18 mouse cellular contexts compared by ENCODE assay signal in the genomic region with DNA sequence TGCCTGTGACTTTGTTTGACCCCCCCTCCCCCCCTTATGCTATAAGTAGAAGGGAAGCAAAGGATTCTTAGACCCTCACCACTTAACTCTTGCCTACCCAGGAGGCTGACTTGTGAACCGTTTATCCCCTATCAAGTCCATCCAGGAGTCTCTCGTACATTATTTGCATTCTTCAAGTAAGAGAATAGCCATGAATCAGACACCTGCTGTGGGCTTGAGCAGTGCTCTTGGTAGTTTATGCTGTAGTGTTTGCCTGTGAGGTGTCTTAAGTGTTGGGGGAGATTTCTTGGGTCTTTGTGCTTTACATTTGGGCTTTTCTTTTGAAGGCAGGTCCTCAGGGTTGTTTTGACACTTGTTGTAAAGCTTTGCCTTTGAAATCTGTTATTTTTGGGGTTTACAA.
DNase-seq lines count a peak whose midpoint lies in the region; ATAC-seq and TF ChIP-seq lines count a peak whose summit lies in the region.
"Had no signal": no experiment of that assay in that cellular context is flagged by ENCODE, and none has a peak within 500 bp of the region (broad histone marks: within the 10 kb centered on the region; RNA-seq: fewer than 3 reads in every experiment).

No protein-coding gene starts in this region.

- peak overlapping the region; percentile 67 for H3K4me2 ChIP-seq in liver, embryonic 15.5 days
- H3K4me2 ChIP-seq: embryonic facial prominence, embryonic 12.5 days; heart, embryonic 13.5 days; hindbrain, embryonic 15.5 days had no signal

- DNase-seq in ES-CJ7 (ENCODE audit: low read depth, low spot score), result peak; percentile 78
- DNase-seq in ES-E14 (ENCODE audit: low read depth, low spot score), result peak; percentile 46
- DNase-seq in ZHBTc4 (ENCODE audit: low read depth, low spot score), result peak; percentile 75
- no peak for DNase-seq in layer of hippocampus, adult 2 months (ENCODE audit: low spot score in 2 of 2)
- DNase-seq in gastrocnemius, postnatal 25 days, result no peak
- DNase-seq in kidney, postnatal 4 days, result no peak
- DNase-seq: adrenal gland, postnatal 10 days; cerebellum, adult 11 months; cerebellum, adult 8-10 months; cerebellum, postnatal 14 days; gastrocnemius, postnatal 10 days; heart, adult 2 months; heart, postnatal 36 days had no signal

- H3K27ac ChIP-seq in ES-E14 (ENCODE audit: insufficient read depth, low read depth, low read length, poor library complexity, severe bottlenecking), result no peak overlapping the region
- H3K27ac ChIP-seq in liver, embryonic 15.5 days (replicated peaks), result peak overlapping the region; percentile 86
- no peak overlapping the region for H3K27ac ChIP-seq in layer of hippocampus, adult 2 months
- H3K27ac ChIP-seq: embryonic facial prominence, embryonic 12.5 days; heart, adult 2 months; heart, embryonic 13.5 days; hindbrain, embryonic 15.5 days had no signal

- H3K9ac ChIP-seq in ES-E14 (ENCODE audit: insufficient read depth, low read depth, low read length, poor library complexity, severe bottlenecking), result no peak overlapping the region
- peak overlapping the region; percentile 41; the same call in 1 of the 2 replicates for H3K9ac ChIP-seq in liver, embryonic 15.5 days
- H3K9ac ChIP-seq: embryonic facial prominence, embryonic 12.5 days; heart, embryonic 13.5 days; hindbrain, embryonic 15.5 days had no signal

- no peak overlapping the region for H3K4me3 ChIP-seq in ES-E14 (ENCODE audit: insufficient read depth in 1 of 2, low read depth in 1 of 2, low read length in 2 of 2, poor library complexity in 1 of 2, severe bottlenecking in 1 of 2)
- peak overlapping the region; percentile 56 for H3K4me3 ChIP-seq in liver, embryonic 15.5 days (replicated peaks)
- no peak overlapping the region for H3K4me3 ChIP-seq in layer of hippocampus, adult 2 months
- H3K4me3 ChIP-seq: embryonic facial prominence, embryonic 12.5 days; heart, adult 2 months; heart, embryonic 13.5 days; hindbrain, embryonic 15.5 days had no signal

- 0 out of 2 replicates have a peak, but pooled peaks cover 3% of the 10 kb centered on the region for H3K36me3 ChIP-seq in ES-E14 (ENCODE audit: control insufficient read depth, insufficient read depth, low read length, poor library complexity, severe bottlenecking)
- 0 out of 2 replicates have a peak, but pooled peaks cover 5% of the 10 kb centered on the region for H3K36me3 ChIP-seq in liver, embryonic 15.5 days (replicated peaks)
- H3K36me3 ChIP-seq: embryonic facial prominence, embryonic 12.5 days; hindbrain, embryonic 15.5 days had no signal

- ATAC-seq in liver, embryonic 15.5 days (ENCODE audit: insufficient read depth), result no peak
- ATAC-seq: forebrain, embryonic 14.5 days had no signal

- WGBS in liver, embryonic 15.5 days (ENCODE audit: insufficient replicate concordance), result 45% methylated on average over 2 of the region's 2 CpGs

- H3K9me3 ChIP-seq in ES-E14 (ENCODE audit: control insufficient read depth, insufficient read depth, low read depth, low read length), result no peaks in the 10 kb centered on the region
- H3K9me3 ChIP-seq in liver, embryonic 15.5 days (replicated peaks), result no peaks in the 10 kb centered on the region
- H3K9me3 ChIP-seq: embryonic facial prominence, embryonic 12.5 days; heart, embryonic 13.5 days; hindbrain, embryonic 15.5 days had no signal

- TF ChIP-seq CTCF in layer of hippocampus, adult 2 months (conservative IDR thresholded peaks at IDR 0.05), result no peak

- in situ Hi-C loops in ES-E14 (cut with MboI; ENCODE audit: low sequenced_read_pairs in 2 of 2, unreplicated experiment in 2 of 2), result no loop called here

- no peaks in the 10 kb centered on the region for H3K27me3 ChIP-seq in liver, embryonic 15.5 days
- H3K27me3 ChIP-seq: embryonic facial prominence, embryonic 12.5 days; heart, embryonic 13.5 days; hindbrain, embryonic 15.5 days had no signal

- H3K4me1 ChIP-seq in ES-E14 (ENCODE audit: control insufficient read depth in 2 of 2, insufficient read depth in 2 of 2, low read length in 2 of 2, poor library complexity in 1 of 2), result peaks cover 2 to 21% of the 10 kb centered on the region in 2 experiments; a peak in 2 of 4 replicates
- H3K4me1 ChIP-seq in liver, embryonic 15.5 days (replicated peaks), result peaks cover 61% of the 10 kb centered on the region

TF ChIP-seq in ES-E14, 5 proteins besides CTCF, POLR2A, EP300 and RAD21:
- TF ChIP-seq ZNF384 (IDR thresholded peaks at IDR 0.05; ENCODE audit: low read depth, low read length) (no peak), MAFK (IDR thresholded peaks at IDR 0.05; ENCODE audit: insufficient read depth, low read depth, low read length) (no peak), HCFC1 (IDR thresholded peaks at IDR 0.05; ENCODE audit: borderline replicate concordance, insufficient read depth, low read length) (no peak), CHD2 (IDR thresholded peaks at IDR 0.05; ENCODE audit: low read depth, low read length) (no peak), ZC3H11A (IDR thresholded peaks at IDR 0.05; ENCODE audit: borderline replicate concordance, low read depth, low read length) (no peak)

Comparison
In these comparisons a context has a peak if more than half of its experiments do, and no peak if none do; other contexts are left out.
1. DNase-seq: peak in ES-CJ7 (single experiment), ES-E14 (single experiment) and ZHBTc4 (single experiment); none in layer of hippocampus, adult 2 months (0 of 2), gastrocnemius, postnatal 25 days (single experiment) and kidney, postnatal 4 days (0 of 2).